Mouse (Mus musculus): ENCODE results near the gene Mpnd. TPM values are rescaled to one million over a fixed set of nuclear protein-coding genes. Genes with fewer than 3 reads are reported as not detected.

Gene Mpnd
- total and polyA plus RNA-seq, 3 experiments: 24.5 to 55.1 (median 26.8) TPM

GRCm38 (mm10) chr17:56055945-56056678, 50.6 kb downstream of the Mpnd start:
- H3K4me2 ChIP-seq (ENCODE audit: insufficient read depth, low read depth, poor library complexity, severe bottlenecking): no peak overlapping the region
- in situ Hi-C loops (cut with MboI; ENCODE audit: low pct_ligation_motif_present, low pct_unique_long_range_greater_than_20kb, low sequenced_read_pairs): no loop called here
- H3K27ac ChIP-seq (ENCODE audit: insufficient read depth, low read depth): no peak overlapping the region
- H3K9ac ChIP-seq (ENCODE audit: insufficient read depth, low read depth): no peak overlapping the region
- no peaks in the 10 kb centered on the region for H3K9me3 ChIP-seq (replicated peaks; ENCODE audit: low read length)
- peaks cover 60 to 89% of the 10 kb centered on the region in 2 experiments for H3K36me3 ChIP-seq (replicated peaks in 1 of 2; ENCODE audit: control insufficient read depth in 1 of 2, insufficient read depth in 1 of 2, low read length in 1 of 2)
- no peak overlapping the region for H3K4me3 ChIP-seq (replicated peaks in 1 of 3; ENCODE audit: low read depth in 2 of 3, low read length in 2 of 3, poor library complexity in 1 of 3)
- no peaks in the 10 kb centered on the region for H3K27me3 ChIP-seq (replicated peaks)
- H3K4me1 ChIP-seq (ENCODE audit: control insufficient read depth in 1 of 2, insufficient read depth in 2 of 2): no peaks in the 10 kb centered on the region
- DNase-seq (ENCODE audit: extremely low read depth): no peak
- dilution Hi-C loops (cut with MboI; ENCODE audit: extremely low pct_ligation_motif_present, extremely low pct_unique_long_range_greater_than_20kb, low sequenced_read_pairs): no loop called here
- H3K79me2 ChIP-seq (replicated peaks; ENCODE audit: control insufficient read depth, extremely low read depth, insufficient read depth, poor library complexity, severe bottlenecking): peaks cover 41% of the 10 kb centered on the region
- TF ChIP-seq CHD2 (IDR thresholded peaks at IDR 0.05; ENCODE audit: low read length) (no peak), TCF12 (IDR thresholded peaks at IDR 0.05; ENCODE audit: low read depth, low read length) (no peak), POLR2AphosphoS2 (IDR thresholded peaks at IDR 0.05; ENCODE audit: low read depth, low read length) (no peak), EP300 (IDR thresholded peaks at IDR 0.05; ENCODE audit: low read length) (no peak), ELF1 (IDR thresholded peaks at IDR 0.05; ENCODE audit: low read depth, low read length) (no peak), JUND (conservative IDR thresholded peaks at IDR 0.05; ENCODE audit: low read depth, low read length) (no peak), MAZ (IDR thresholded peaks at IDR 0.05; ENCODE audit: low read depth, low read length) (no peak), E2F4 (IDR thresholded peaks at IDR 0.05; ENCODE audit: insufficient replicate concordance, low read depth, low read length) (no peak), NELFE (IDR thresholded peaks at IDR 0.05; ENCODE audit: low read depth, low read length) (no peak), GABPA (IDR thresholded peaks at IDR 0.05; ENCODE audit: insufficient replicate concordance, low read depth, low read length) (no peak), HCFC1 (IDR thresholded peaks at IDR 0.05; ENCODE audit: low read depth, low read length) (no peak), RAD21 (IDR thresholded peaks at IDR 0.05; ENCODE audit: low read depth, low read length) (no peak), USF2 (conservative IDR thresholded peaks at IDR 0.05; ENCODE audit: low read depth, low read length) (no peak), ZC3H11A (IDR thresholded peaks at IDR 0.05; ENCODE audit: low read depth, low read length) (no peak), KAT2A (IDR thresholded peaks at IDR 0.05; ENCODE audit: insufficient replicate concordance, low read length) (no peak), BHLHE40 (IDR thresholded peaks at IDR 0.05; ENCODE audit: low read depth, low read length) (no peak)

GRCm38 (mm10) chr17:56057381-56058120, 52.0 kb downstream of the Mpnd start:
- no peak overlapping the region for H3K4me2 ChIP-seq (ENCODE audit: insufficient read depth, low read depth, poor library complexity, severe bottlenecking)
- no peak overlapping the region for H3K4me3 ChIP-seq (replicated peaks in 1 of 3; ENCODE audit: low read depth in 2 of 3, low read length in 2 of 3, poor library complexity in 1 of 3)
- TF ChIP-seq JUND (conservative IDR thresholded peaks at IDR 0.05; ENCODE audit: low read depth, low read length): no peak
- TF ChIP-seq MAZ (IDR thresholded peaks at IDR 0.05; ENCODE audit: low read depth, low read length): no peak
- TF ChIP-seq KAT2A (IDR thresholded peaks at IDR 0.05; ENCODE audit: insufficient replicate concordance, low read length): no peak
- TF ChIP-seq SIN3A (IDR thresholded peaks at IDR 0.05; ENCODE audit: low read length): no peak
- TF ChIP-seq ZC3H11A (IDR thresholded peaks at IDR 0.05; ENCODE audit: low read depth, low read length): no peak
- TF ChIP-seq NELFE (IDR thresholded peaks at IDR 0.05; ENCODE audit: low read depth, low read length): no peak
- TF ChIP-seq CHD2 (IDR thresholded peaks at IDR 0.05; ENCODE audit: low read length): no peak
- TF ChIP-seq PAX5 (IDR thresholded peaks at IDR 0.05; ENCODE audit: low read length): no peak
- TF ChIP-seq RCOR1 (conservative IDR thresholded peaks at IDR 0.05; ENCODE audit: low read depth, low read length): no peak
- TF ChIP-seq POLR2AphosphoS2 (IDR thresholded peaks at IDR 0.05; ENCODE audit: low read depth, low read length): no peak
- TF ChIP-seq GABPA (IDR thresholded peaks at IDR 0.05; ENCODE audit: insufficient replicate concordance, low read depth, low read length): no peak
- no peak for TF ChIP-seq USF2 (conservative IDR thresholded peaks at IDR 0.05; ENCODE audit: low read depth, low read length)
- no peak for TF ChIP-seq USF1 (IDR thresholded peaks at IDR 0.05; ENCODE audit: low read depth, low read length)
- TF ChIP-seq E2F4 (IDR thresholded peaks at IDR 0.05; ENCODE audit: insufficient replicate concordance, low read depth, low read length): no peak
- no peak for TF ChIP-seq UBTF (IDR thresholded peaks at IDR 0.05; ENCODE audit: low read depth, low read length)
- TF ChIP-seq MXI1 (IDR thresholded peaks at IDR 0.05; ENCODE audit: low read depth, low read length): no peak
- in situ Hi-C loops (cut with MboI; ENCODE audit: low pct_ligation_motif_present, low pct_unique_long_range_greater_than_20kb, low sequenced_read_pairs) (no loop called here), dilution Hi-C loops (cut with MboI; ENCODE audit: extremely low pct_ligation_motif_present, extremely low pct_unique_long_range_greater_than_20kb, low sequenced_read_pairs) (no loop called here)
- H3K79me2 ChIP-seq (replicated peaks; ENCODE audit: control insufficient read depth, extremely low read depth, insufficient read depth, poor library complexity, severe bottlenecking): peaks cover 27% of the 10 kb centered on the region
- no peaks in the 10 kb centered on the region for H3K27me3 ChIP-seq (replicated peaks)
- no peak overlapping the region for H3K27ac ChIP-seq (ENCODE audit: insufficient read depth, low read depth)
- H3K4me1 ChIP-seq (ENCODE audit: control insufficient read depth in 1 of 2, insufficient read depth in 2 of 2): no peaks in the 10 kb centered on the region
- no peak for DNase-seq (ENCODE audit: extremely low read depth)
- no peak overlapping the region for H3K9ac ChIP-seq (ENCODE audit: insufficient read depth, low read depth)
- no peaks in the 10 kb centered on the region for H3K9me3 ChIP-seq (replicated peaks; ENCODE audit: low read length)
- H3K36me3 ChIP-seq (replicated peaks in 1 of 2; ENCODE audit: control insufficient read depth in 1 of 2, insufficient read depth in 1 of 2, low read length in 1 of 2): peaks cover 65 to 90% of the 10 kb centered on the region in 2 experiments
